Mouse (Mus musculus) c-Kit-negative CD71-positive TER-119-positive erythroid progenitor cells, embryonic 14.5 days (primary cell): Measurements from ENCODE around the gene Afmid.
"Not testable (repeated sequence)": the region's sequence is repeated elsewhere in the genome, so short reads cannot be mapped to it uniquely, and the experiment has no call there.

Experiments used
- DNase-seq: peaks from one replicate; pipeline ENCODE4 v3.0.0-alpha.2; 2013; ENCODE audit warnings: low read depth, low spot score

Afmid gene

DNA sequence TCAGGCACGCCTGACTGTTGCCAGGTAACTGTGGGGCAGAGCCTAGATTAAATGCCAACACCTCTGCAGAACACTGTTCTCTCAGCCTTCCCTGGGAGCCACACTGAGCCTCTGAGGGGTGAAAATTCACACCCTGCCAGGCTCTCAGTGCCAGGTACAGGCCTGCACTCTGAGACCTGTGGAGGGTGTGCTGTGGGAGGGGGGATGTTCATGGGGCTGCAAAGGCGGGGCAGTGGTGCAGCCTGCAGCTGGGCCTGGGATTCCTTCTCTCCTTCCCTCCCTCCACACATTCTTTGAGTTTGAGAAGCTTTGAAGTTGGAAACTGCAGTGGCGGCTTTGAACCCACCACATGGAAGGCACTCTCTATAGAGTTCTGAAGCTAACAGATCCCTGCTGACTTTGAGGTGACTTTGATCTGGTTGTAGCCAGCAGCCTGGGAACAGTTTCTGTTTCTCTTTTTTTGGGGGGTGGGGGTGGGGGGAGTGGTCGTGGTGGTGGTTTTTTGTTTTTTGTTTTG lies 31.6 kb upstream of the Afmid start:
- DNase-seq: no peak

DNA sequence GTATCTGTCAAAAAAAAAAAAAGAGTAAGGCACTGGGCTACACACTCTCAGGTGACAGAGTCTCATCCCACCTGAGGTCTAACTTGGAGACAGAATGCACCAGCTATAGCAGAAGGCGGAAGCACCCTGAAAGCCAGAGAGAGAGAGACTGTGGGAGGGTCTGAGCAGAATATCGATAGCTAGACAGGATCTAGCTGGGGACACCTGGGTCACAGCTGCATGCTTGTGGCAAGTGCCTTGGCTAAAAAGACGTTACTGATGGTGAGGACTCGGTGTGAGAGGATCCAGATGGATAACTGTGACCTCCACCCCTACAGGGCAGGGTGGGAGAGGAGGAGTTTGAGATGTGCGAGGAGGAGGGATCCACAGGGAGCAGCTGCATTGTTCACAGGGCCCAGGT lies 28.8 kb upstream of the Afmid start:
- DNase-seq: no peak

DNA sequence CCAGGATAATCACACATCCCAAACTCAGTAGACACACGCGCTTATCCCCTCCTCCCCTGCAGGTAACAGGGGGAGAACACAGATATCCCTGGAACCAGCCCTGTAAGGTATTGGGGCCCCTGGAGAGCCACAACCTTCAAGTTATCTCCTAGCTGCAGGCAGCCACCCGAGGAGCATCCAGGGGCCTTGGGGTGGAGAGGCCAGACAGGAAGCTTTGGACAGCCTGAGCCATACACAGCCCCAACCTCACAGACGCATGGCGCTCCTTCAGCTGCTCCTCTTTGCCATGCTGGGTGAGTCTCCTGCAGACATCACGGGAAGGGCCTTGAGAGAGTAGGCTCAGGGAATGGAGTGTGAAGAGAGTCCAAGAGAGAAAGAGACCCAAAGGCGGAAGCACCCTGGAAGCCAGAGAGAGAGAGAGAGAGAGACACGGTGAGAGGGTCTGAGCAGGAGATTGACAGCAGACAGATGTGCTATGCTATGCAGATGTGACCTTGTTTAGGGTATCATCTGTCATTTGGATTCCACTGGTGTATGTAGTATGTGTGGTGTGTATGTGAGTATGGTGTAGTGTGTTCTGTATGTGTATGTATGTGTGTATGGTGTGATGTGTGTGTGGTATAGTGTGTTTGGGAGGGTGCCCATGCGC lies 28.1 kb upstream of the Afmid start, which contains the start of gene 6030468B19Rik:
Gene 6030468B19Rik, plus strand, starts transcription at position 150 of the 649 bp plus-strand sequence.
- DNase-seq: peak; percentile 84

DNA sequence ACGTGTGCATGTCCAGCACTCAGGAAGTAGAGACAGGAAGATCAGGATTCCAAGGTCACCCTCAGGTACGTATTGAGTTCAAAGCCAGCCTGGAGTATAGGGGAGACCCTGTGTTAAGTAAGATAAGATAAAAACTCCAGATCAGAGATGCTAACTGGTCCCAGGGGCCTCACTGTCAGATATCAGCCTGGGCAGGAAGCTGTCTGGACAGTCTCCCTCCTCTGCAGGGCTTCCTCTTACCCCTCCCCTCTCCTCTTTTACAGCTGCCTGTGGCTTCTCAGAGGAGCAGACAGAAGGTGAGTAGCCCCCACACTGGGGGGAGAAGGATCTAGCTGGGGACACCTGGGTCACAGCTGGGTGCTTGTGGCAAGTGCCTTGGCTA lies 27.6 kb upstream of the Afmid start:
- DNase-seq: no peak

DNA sequence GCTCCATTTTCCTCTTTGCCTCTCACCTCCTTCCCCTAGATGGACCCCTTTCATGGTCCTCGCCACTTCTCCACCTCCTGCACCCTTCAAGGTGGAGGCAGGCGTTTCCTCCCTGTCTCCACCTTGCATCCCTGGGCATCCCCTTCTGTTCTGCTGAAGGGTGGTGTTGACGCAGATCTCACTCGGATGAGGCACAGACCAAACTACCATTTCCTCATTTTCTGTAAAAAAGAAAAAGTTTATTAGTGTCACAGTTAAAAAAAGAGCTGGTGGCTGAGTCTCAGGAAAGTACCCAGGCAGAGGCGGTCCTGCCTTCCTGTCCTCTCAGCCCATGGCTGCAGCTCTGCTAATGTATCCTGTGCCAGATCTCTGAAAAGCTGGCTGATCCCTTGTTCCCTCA lies 26.6 kb upstream of the Afmid start:
- DNase-seq: no peak

DNA sequence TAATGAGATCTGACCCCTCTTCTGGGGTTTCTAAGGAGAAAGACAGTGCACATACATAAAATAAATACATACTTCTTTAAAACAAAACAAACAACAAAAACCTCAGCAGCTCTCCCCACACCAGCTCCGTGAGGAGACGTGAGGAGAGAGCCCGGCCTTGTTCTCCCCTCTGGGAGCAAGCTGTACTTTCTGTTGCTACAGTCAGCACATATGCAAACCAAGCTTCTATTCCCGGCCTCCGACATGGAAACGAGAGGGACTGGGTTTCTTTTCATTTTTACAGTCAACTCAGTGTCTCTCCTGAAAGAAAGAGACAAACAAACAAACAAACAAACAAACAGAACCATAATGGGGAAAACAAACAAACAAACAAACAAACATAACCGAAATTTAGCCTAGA lies 25.7 kb upstream of the Afmid start:
- no peak for DNase-seq

DNA sequence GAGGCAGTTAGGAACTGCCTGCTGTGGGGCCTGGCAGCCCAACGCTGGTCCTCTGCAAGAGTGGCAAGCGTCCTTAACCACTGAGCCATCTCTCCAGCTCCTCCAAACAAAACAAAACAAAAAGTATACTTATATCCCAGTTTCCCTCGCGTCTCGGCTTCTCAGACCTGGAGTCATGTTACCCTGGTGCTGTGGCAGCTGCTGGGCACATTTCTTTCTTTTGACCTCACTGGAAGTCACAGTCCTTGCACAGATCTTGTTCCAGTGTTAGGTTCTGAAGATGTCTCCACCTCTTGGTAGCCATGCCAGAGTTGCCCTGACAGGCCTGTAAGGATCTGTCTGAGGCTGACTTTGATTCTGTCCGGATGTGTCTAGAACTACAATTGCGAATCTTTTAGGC lies 24.1 kb upstream of the Afmid start:
- DNase-seq: no peak

DNA sequence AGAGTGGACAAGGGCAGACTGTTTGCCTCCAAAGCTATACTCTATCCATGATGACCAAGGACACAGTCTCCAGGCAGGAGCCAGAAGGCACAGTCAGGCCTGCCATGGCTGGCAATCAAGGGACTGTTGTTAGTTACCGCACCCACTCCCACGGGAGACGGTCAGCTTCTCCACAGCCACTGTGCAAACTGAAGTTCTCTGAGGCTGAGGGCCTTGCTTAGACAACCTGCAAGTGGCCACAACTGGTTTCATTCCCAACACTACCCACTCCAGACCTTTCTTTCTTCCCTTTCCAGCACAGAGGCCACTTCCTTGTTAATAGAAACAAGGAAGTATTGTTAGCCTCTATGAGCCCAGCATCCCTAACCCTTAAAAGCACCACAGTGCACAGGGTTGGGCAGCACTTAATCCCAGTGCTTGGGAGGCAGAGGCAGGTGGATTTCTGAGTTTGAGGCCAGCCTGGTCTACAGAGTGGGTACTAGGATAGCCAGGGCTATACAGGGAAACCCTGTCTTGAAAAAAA lies 22.5 kb upstream of the Afmid start:
- DNase-seq: no peak

DNA sequence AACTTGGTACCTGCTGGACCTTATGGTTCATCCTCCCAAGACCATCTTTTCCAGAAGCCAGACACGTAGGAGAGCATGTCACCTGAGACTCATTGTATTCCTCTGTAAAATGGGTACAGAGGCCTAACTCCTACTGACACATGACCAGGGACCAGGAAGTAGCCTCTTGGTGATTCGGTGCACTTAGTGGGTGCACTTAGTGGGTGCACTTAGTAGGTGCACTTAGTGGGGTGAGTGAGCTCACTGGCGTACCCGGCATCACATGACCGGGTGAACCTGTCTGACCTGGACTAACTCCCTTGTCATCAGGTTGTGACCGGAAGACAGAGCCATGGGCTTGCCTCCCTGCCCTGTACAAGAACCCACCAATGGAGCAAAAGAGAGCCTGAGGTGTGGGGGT lies 18.9 kb upstream of the Afmid start:
- DNase-seq: no peak

DNA sequence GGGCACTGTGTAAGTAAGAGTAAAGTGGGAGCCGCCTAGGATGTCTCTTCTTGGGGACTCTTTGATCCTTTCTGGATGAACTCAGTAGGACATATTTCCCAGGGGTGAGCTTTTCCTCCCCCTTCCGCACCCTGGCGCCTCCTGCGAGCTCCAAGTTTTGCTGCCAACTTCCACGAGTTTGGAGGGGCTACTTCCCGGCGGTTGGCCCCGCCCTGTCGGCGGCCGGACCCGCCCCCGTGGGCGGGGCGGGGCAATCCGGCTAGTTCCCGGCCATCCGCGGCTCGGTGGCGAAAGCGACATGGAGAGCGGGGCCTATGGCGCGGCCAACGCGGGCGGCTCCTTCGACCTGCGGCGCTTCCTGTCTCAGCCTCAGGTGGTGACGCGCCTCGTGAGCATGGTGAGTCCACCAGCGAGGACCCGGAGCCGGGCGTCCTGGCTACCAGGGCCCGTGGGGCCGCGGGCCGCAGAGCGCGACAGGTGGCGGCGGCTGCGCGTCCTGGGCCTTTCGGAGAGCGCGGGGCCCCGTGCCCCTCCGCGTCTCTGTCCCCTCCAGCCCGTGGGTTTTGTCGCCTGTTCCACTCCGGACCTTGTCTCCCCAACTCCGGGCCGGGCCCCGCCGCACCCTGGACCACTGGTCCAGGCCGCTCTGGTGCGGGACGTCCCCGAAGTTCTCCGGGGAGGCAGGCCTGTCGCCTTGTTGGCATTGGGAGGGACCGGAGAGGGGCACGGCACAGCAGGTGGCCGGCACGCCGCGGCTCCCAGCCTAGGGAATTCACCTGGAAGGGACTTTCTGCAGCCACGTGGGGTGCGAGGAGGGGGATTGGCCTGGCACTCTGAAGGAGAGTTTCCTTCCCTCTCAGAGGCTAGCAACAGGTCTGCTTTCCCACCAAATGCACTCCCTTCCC lies 16.1 kb upstream of the Afmid start, which contains the start of the genes Gm20708 and Syngr2:
Gene Gm20708, plus strand, starts transcription at position 262 of the 905 bp plus-strand sequence.
Gene Syngr2, plus strand, starts transcription at position 262 of the 905 bp plus-strand sequence.
- peak; percentile 77 for DNase-seq

DNA sequence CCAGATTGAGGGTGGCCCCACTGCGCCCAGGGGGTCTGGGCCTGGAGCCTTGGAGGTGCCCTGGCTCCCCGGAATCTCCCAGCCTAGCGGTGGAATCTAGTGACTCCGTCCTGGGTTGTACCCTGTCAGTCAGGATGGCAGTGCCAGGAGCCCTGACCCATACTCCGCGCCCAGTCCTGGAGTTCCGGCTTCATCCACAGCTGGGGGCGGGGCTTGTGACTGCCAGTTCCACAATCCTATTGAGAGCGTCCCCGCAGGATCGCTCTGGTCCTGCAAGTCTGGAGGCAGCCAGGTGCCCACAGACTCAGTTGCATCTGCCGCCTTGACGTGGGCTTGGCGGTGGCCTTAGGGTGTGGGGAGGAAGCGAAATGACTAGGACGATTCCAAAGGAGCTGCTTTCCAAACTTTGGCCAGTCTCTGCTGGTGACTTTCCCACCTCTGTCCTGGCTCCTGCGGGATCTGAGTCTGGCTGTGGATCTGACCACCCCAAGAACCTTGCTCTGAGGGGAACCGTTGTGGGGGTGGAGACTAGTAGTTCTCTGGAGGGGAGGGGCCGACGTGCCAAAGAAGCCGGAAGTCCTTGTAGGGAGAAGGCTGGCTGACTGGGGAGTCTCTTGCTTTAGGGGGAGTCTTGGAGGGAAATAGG lies 15.2 kb upstream of the Afmid start:
- peak; percentile 76 for DNase-seq

DNA sequence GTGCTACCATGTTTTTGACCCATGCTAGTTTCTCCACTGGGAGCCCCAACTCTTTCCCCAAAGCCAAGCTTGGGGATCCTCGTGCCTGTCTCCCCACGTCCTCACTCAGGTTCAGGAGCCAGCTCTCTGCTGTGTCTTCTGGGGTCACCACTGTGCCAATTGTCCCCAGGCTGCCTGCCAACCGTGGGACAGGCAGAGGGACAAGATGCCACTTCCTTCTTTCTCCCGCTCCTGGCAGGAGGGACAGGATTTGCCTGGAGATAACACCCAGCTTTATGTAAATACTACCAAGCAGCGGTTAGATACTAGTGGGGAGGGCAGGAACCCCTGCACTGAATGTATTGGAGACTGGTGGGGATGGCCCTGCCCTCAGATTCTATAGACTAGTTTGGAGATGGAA lies 11.9 kb upstream of the Afmid start:
- DNase-seq: no peak

DNA sequence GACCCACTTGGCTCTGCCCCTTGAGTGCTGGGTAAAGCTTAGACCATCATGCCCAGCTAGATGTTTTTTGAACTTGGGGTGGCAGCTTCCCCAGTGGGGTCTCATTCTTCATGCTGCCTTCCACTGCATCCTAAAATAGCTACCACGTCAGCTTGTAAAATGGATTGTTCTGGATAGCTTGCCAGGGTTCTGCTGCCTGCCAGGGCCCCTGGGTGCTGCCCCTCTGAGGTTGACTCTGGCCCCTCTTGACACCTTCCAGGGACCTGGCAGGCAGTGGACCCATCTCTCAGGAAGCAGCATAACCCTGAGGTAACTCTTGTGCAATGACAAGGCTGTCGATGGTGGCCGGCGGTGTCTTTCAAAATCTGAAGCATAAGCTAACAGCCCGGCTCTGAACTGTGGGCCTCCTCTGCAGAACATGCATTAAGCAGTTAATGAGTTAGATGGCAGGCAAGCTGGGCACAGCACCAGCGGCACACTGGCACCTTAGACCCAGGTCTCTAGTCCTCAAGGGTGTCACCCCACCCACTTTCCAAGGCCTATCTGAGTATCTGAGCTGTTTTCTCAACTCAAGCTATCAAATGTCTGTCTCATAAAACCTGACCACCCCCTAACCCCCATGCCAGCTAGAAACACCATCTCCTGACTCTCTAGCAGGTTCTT lies 10.9 kb upstream of the Afmid start:
- DNase-seq: no peak

DNA sequence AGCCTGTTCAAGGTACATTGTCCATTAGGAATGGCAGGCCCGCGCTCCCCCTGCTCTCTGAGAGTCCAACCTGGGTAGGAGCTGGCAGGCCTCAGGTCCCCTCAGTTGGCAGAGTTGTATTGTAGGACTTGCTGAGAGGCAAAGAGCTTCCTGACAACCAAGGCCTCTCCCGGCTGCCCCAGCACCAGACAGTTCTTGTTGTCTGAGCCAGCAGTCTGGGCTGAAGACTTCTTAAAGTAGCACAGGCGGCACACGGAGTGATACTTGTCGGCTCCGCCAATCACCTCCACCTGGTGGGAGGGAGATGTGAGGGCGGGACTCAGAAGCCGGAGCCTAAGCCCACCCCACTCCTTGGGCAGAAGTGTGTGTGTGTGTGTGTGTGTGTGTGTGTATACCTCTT lies 9.9 kb upstream of the Afmid start:
- DNase-seq: not testable (repeated sequence)

DNA sequence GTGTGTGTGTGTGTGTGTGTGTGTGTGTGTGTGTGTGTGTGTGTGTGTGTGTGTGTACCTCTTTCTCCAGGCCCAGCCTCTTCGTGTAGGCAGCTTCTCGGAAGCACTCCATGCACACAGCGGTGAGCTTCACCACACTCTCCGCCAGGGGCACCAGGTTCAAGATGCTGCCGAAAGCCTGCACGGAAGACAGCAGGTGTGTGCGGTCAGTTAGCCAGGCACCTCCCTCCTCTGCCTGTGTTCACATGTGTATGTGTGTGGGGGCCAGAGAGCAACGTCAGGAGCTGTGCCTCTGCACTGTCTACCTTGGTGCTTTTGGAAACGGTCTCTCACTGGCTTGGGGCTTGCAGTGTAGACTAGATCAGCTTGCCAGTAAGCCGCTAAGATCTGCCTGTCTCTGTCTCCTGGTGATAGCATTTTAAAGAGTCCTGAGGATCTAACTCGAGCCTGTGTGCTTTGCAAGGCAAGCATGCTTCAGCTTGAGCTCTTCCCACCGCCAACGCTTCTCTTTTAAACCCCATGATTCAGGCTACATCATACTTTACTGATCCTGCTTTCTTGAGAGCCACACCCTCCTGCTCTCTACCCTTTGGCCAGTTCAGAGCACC lies 9.2 kb upstream of the Afmid start:
- no peak for DNase-seq

DNA sequence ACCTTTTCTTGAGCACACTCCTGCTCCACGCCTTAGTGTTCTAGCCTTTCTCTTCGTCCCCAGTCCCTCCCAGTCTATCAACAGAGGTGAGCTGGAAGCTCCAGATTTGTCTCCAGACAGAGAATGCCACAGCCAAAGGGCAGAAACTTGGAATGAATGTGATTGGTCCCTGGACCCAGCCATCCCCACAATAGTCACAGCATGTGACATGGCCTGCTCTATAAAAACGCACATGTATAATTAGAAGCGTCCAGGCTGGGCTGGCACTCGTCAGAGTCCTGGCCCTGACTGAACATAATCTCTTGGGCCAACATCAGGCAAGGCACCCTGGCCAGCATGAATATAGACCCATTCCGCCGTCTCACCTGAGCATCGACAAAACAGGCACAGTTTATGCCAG lies 6.6 kb upstream of the Afmid start:
- no peak for DNase-seq

DNA sequence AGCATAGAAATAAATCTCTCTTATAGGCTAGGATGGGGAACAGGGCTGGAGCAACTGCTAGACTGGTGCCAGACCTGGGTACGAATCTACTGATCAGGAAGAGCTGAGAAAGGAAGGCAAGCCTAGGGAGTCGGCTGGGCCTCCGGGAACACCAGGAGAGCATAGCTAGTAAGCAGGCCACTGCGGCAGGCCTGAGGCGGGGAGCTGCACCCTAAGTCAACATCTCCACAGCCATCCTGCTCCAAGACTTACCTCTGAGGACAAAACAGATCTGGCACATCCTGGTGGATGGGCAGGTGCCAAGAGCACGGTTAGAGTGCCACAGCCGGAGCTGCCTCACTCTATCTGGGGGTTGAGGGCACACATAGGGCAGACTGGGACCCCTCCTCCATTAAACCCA lies 5.6 kb upstream of the Afmid start:
- no peak for DNase-seq

DNA sequence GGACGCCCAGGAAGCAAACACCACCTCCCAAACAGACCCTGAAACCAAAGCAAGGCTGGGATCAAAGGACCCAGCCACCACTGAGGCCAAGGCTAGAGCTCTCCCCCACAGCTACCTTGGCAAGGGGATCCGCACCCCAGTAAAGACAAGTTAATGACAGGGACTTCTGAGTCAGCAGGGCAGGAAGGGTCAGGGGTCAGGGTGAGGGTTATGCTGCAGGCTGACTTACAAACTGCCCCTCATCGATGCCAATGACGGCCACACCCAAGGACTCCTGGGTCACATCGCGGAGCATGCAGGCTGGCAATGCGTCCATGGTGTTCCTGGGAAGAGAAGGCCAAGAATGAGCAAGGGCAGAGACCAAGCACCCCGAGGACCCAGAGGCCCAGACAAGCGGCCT lies 3.9 kb upstream of the Afmid start:
- no peak for DNase-seq

DNA sequence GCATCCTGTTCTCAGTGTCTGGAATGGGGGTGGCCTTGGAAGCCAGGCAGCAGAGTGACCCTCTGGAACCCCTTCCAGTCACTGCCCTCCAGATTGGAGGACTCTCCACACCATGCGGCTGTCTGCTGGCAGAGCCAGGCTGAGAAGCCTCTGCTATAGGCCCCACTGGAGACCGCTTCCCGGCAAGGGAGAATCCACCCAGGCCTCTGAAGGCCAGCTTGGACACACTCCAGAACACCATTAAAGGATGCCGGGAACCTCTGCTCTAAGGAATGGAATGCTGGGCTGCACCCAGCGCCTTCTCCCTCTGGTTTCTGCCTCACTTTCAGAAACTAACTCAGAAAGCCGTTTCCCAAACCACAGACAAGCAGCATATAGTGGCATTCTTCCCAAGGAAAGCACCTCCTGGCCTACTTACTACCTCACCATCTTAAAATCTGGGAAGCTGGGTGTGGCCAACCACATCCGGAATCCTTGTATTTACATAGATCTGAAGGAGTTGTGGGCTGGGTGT lies 2.9 kb upstream of the Afmid start:
- no peak for DNase-seq

DNA sequence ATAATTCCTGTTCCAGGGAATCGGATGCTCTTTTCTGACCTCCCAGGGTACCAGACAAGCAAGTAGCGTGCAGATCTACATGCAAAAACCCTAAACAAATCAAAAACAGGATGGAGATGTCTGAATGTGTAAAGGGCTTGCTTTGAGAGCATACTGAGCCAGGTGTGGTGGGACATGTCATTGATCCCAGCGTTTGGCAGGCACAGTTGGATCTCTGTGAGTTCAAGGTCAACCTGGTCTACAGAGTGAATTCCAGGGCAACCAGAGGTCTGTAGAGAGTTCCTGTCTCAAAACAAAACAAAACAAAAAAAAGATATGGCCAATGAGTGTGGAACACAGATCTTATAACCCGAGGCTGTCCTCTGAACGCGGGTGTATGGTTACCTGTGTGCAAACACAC lies 2.3 kb upstream of the Afmid start:
- DNase-seq: no peak
